Mouse (Mus musculus) G1E (cell line): ENCODE results near the gene Mad1l1.

Source experiments
- CTCF ChIP-seq: IDR thresholded peaks from 2 replicates; pipeline ENCODE4 v1.5.1; 2012; ENCODE audit warnings: low read depth, low read length, inconsistent platforms, mixed read lengths
- GATA1 ChIP-seq: IDR thresholded peaks from 2 replicates; pipeline ENCODE4 v1.6.1; 2012; ENCODE audit warnings: borderline replicate concordance, low read length, inconsistent platforms, mixed read lengths
- GATA2 ChIP-seq: IDR thresholded peaks from 2 replicates; pipeline ENCODE4 v1.6.1; 2012; ENCODE audit warnings: low read depth, low read length, inconsistent platforms, borderline replicate concordance
- POLR2AphosphoS5 ChIP-seq: IDR thresholded peaks from 2 replicates; pipeline ENCODE4 v1.6.1; 2012; ENCODE audit warnings: low read depth, low read length, inconsistent platforms; ENCODE audit not compliant: insufficient replicate concordance
- TAL1 ChIP-seq: conservative IDR thresholded peaks from 2 replicates; pipeline ENCODE4 v1.6.1; 2012; ENCODE audit warnings: low read depth, low read length, inconsistent platforms, mixed read lengths

GRCm38 (mm10) chr5:140201566-140201965 is 119.8 kb downstream of the Mad1l1 start:
- no peak for TF ChIP-seq CTCF
- no peak for TF ChIP-seq GATA1
- no peak for TF ChIP-seq GATA2
- TF ChIP-seq POLR2AphosphoS5: no peak
- no peak for TF ChIP-seq TAL1
